20 mouse cellular contexts compared by ENCODE assay signal in the genomic region with DNA sequence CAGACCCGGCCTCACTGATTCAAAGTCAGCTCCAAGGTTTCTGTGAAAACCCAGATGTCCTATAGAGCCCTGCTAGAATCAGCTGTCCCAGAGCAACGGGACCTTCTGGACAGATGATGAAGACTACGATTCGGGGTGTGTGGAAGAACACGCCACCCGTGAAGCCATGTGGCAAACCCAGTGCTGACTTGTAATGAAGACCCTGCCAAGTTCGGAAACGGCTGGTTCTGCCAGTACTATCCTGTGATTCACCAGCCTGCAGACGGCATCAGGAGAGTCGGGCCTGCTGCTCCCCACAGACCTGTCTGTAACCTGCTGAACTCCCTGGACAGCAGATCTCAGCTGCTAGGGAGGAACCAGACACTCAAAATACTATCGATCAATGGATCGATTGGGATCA.
"Had no signal": no experiment of that assay in that cellular context is flagged by ENCODE, and none has a peak within 500 bp of the region (broad histone marks: within the 10 kb centered on the region; RNA-seq: fewer than 3 reads in every experiment).

No protein-coding gene starts in this region.

- H3K27me3 ChIP-seq: kidney, embryonic 15.5 days; limb, embryonic 12.5 days; limb, embryonic 15.5 days; liver, embryonic 13.5 days; midbrain, embryonic 12.5 days; midbrain, embryonic 15.5 days; neural tube, embryonic 13.5 days had no signal

- H3K27ac ChIP-seq: kidney, embryonic 15.5 days; limb, embryonic 12.5 days; limb, embryonic 15.5 days; liver, embryonic 13.5 days; midbrain, embryonic 12.5 days; midbrain, embryonic 15.5 days; neural tube, embryonic 13.5 days had no signal

- H3K4me1 ChIP-seq: kidney, embryonic 15.5 days; limb, embryonic 12.5 days; limb, embryonic 15.5 days; liver, embryonic 13.5 days; midbrain, embryonic 12.5 days; midbrain, embryonic 15.5 days; neural tube, embryonic 13.5 days had no signal

- DNase-seq: kidney, adult 11 months; kidney, adult 8-10 months; kidney, postnatal 10 days; kidney, postnatal 36 days; left cerebral cortex, postnatal 4 days; liver, embryonic 13.5 days; lung, adult 2 months; lung, postnatal 14 days; lung, postnatal 4 days; retina, postnatal 1 day; right cerebral cortex, postnatal 25 days; thymus, adult 18-20 months; thymus, postnatal 36 days had no signal

- H3K9me3 ChIP-seq: kidney, embryonic 15.5 days; limb, embryonic 12.5 days; limb, embryonic 15.5 days; liver, embryonic 13.5 days; midbrain, embryonic 12.5 days; midbrain, embryonic 15.5 days; neural tube, embryonic 13.5 days had no signal

- H3K4me3 ChIP-seq: kidney, embryonic 15.5 days; limb, embryonic 12.5 days; limb, embryonic 15.5 days; liver, embryonic 13.5 days; midbrain, embryonic 12.5 days; midbrain, embryonic 15.5 days; myocyte; neural tube, embryonic 13.5 days had no signal

- ATAC-seq: midbrain, embryonic 15.5 days had no signal

- H3K4me2 ChIP-seq: kidney, embryonic 15.5 days; limb, embryonic 12.5 days; limb, embryonic 15.5 days; liver, embryonic 13.5 days; midbrain, embryonic 12.5 days; midbrain, embryonic 15.5 days; neural tube, embryonic 13.5 days had no signal

- H3K9ac ChIP-seq: kidney, embryonic 15.5 days; limb, embryonic 12.5 days; limb, embryonic 15.5 days; liver, embryonic 13.5 days; midbrain, embryonic 12.5 days; midbrain, embryonic 15.5 days; neural tube, embryonic 13.5 days had no signal
